Mouse (Mus musculus): ENCODE results near the gene Dnmt3a.
A peak's percentile ranks its signal among the peaks of the same experiment; 100 is the strongest.

Dnmt3a gene

DNA sequence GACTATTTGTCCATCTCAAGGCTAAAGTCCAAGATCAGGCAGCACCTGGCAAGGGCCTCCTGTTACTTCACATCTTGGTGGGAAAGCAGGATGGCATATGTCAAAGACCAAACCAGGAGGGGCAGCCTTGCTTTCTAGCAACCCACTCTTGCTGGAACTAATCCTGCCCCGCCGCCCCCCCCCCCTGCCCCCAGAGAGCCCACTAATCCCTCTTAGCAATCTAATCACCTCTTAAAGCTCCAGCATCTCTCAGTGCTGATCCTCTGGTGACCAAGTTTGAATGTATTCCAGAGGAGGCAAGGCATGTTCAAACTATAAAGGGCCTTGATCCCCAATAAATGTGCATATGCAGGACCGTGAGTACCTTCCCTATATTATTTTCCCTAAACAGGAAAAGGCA lies 18.8 kb upstream of the Dnmt3a start:
- DNase-seq (ENCODE audit: low read depth in 1 of 2, low spot score in 2 of 2), result no peak

DNA sequence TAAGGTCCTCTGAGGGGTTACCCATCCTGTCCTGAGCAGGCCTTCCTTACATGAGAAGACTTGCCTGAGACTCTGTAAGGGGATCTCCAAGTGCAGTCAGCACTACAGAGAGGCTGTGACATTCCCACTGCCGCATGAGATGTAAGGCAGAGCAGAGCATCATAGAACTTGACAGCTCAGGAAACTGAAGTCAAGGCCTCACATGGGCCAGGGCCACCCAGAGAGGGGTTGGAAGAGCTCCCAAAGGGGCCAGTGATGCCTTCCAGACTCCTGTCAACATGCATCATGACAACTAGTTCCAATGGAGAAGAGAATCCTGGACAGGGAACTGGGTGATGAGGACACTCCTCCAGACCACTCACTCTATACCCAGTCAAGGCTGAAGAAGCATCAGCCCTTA lies 18.3 kb upstream of the Dnmt3a start:
- no peak for DNase-seq (ENCODE audit: low read depth in 1 of 2, low spot score in 2 of 2)

- DNase-seq (ENCODE audit: low read depth in 1 of 2, low spot score in 2 of 2), result no peak
These were observed 17.3 kb upstream of the Dnmt3a start for GRCm38 (mm10) chr12:3788421-3789051.

DNA sequence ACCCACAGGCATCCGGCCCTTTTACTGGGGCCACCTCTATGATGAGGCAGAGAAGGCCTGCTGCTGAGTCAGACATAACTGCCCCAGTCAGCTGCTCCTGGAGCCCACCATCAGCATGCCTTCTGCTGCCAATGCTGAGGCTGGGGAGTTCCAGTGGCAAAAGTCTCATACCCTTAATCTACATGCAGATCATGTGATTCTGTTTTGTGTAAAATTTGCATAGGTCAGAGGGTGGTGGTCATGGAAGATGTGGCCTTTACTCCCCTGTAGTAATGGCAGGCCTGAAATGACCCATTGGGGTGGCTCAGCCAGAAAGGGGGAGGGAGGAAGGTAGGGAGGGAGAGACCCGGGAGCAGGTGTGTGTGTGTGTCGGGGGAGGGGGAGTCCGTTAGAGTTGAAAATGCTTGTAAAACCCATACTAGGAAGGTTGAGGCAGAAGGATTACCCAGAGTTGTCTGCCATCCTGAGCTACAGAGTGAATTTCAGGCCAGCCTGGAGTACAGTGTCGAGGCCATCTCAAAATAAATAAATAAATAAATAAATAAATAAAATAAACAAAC lies 16.1 kb upstream of the Dnmt3a start:
- no peak for DNase-seq (ENCODE audit: low read depth in 1 of 2, low spot score in 2 of 2)

- no peak for DNase-seq (ENCODE audit: low read depth in 1 of 2, low spot score in 2 of 2)
These were observed 14.6 kb upstream of the Dnmt3a start for GRCm38 (mm10) chr12:3791257-3791656.

- peak; percentile 81 to 92 for DNase-seq (ENCODE audit: low read depth in 1 of 2, low spot score in 2 of 2)
These were observed 14.1 kb upstream of the Dnmt3a start for GRCm38 (mm10) chr12:3791732-3792131.

DNA sequence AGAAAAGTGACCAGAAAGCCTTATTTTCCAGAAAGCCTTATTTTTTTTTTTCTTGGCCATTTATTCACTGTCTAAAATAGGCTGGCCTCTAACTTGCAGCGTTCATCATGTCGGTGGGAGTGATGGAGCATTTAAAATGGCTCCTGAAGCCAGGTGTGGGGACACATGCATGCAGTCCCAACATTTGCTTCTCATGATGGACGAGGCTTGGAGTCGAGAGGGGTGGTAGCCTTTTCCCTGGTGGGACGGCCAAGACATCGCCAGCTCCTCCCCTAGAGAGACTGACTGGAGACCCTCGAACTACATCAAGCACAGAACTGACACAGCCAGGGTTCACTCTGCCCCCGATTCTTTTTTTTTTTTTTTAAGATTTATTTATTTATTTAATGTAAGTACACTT lies 13.6 kb upstream of the Dnmt3a start:
- no peak for DNase-seq (ENCODE audit: low read depth in 1 of 2, low spot score in 2 of 2)

- DNase-seq (ENCODE audit: low read depth in 1 of 2, low spot score in 2 of 2), result no peak
These were observed 10.2 kb upstream of the Dnmt3a start for GRCm38 (mm10) chr12:3795569-3795968.

GRCm38 (mm10) chr12:3799551-3799950 lies 6.3 kb upstream of the Dnmt3a start:
- DNase-seq (ENCODE audit: low read depth in 1 of 2, low spot score in 2 of 2), result no peak

DNA sequence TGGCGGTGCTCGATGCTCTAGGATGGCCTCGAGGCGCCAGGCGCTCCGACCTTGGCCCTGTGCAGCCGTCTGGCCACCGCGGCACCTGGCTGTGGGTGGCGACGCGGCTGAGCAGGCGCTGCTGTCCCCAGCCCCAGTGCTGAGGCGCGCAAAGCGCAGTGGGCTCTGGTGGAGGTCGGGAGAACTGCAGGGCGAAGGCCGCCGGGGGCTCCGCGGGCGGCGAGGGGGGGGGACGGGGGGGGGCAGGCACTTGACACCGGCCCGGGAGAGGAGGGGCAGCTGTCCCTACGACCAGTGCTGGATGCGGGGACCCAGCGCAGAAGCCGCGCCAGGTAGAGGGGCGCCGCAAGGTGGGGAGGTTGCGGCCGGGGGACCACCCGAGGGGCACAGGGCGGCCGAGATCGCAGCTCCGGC lies 471 bp downstream of the Dnmt3a start:
- peak in 1 of 2 experiments; percentile 51 for DNase-seq (ENCODE audit: low read depth in 1 of 2, low spot score in 2 of 2)

- DNase-seq (ENCODE audit: low read depth in 1 of 2, low spot score in 2 of 2), result no peak
These were observed 1.1 kb downstream of the Dnmt3a start for GRCm38 (mm10) chr12:3806703-3807547.

DNA sequence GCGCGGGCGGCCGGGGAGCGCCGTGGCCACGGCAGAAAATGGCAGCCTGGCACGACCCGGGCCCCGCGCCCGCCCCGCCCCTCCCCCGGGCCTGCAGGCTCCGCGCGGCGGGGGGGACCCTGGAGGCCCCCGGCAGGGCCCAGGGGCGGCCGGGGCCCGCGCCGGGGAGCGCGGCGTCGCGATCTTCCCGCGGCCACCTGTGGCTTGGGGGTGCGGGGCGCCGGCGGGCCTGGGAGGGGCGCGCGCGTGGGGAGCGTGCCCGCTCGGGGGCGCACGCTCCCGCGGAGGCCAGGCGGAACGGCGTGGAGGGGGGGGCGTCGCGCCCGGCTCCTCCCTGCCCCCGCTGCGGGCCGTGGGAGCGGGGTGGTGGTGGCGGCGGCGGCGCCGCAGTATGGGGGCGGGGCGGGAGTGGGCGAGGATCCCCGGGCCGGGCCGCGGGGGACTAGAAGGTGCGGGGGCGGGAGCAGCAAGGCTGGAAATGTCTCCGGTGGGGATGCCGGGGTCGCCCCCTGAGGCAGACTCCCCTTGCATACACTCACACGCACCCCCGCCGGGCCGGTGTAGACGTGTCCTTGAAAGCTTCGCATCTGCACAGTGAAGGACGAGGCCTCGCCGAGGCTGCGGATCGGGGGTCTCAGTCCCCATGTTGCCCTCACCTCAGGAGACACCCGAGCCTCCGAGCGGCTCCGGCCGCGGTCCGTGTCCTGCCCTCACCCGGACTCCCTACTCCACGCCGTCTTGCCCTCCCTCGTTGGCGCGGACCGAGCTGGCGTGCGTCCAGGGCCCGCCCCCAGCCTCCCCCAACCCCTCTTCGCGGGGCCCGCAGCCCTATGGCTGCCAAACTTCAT lies 2.0 kb downstream of the Dnmt3a start:
- no peak for DNase-seq (ENCODE audit: low read depth in 1 of 2, low spot score in 2 of 2)

GRCm38 (mm10) chr12:3808396-3808981 lies 2.7 kb downstream of the Dnmt3a start:
- DNase-seq (ENCODE audit: low read depth in 1 of 2, low spot score in 2 of 2), result no peak

GRCm38 (mm10) chr12:3809520-3810180 lies 3.8 kb downstream of the Dnmt3a start:
- no peak for DNase-seq (ENCODE audit: low read depth in 1 of 2, low spot score in 2 of 2)

- no peak for DNase-seq (ENCODE audit: low read depth in 1 of 2, low spot score in 2 of 2)
These were observed 4.6 kb downstream of the Dnmt3a start for GRCm38 (mm10) chr12:3810455-3810854.

GRCm38 (mm10) chr12:3811596-3811995 lies 5.8 kb downstream of the Dnmt3a start:
- DNase-seq (ENCODE audit: low read depth in 1 of 2, low spot score in 2 of 2), result no peak

GRCm38 (mm10) chr12:3812251-3812650 lies 6.4 kb downstream of the Dnmt3a start:
- no peak for DNase-seq (ENCODE audit: low read depth in 1 of 2, low spot score in 2 of 2)

GRCm38 (mm10) chr12:3813138-3813537 lies 7.3 kb downstream of the Dnmt3a start:
- DNase-seq (ENCODE audit: low read depth in 1 of 2, low spot score in 2 of 2), result no peak

- no peak for DNase-seq (ENCODE audit: low read depth in 1 of 2, low spot score in 2 of 2)
These were observed 9.6 kb downstream of the Dnmt3a start for GRCm38 (mm10) chr12:3815386-3815785.

DNA sequence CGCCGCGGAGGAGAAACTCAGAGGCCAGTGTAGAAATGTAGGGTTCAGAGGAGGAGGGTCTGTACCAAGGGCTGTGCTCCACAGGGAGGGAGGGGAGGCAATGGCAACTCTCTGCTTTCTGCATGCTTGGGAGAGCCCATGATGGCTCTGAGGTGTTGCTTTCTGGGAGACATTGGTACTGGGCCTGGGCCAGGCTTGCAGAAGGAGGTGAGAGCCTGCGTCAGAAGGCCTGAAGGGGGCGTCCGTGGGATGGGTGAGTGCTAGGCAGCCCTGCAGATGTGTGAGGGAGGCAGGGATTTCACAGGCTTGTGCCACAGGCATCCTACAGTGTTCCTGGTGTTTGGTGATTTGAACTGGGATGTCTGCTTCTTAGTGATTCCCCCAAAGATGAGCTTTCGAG lies 11.2 kb downstream of the Dnmt3a start:
- no peak for DNase-seq (ENCODE audit: low read depth in 1 of 2, low spot score in 2 of 2)
